Mouse (Mus musculus): ENCODE data around the gene Mcam.
A peak's percentile ranks its signal among the peaks of the same experiment; 100 is the strongest.

Mcam gene

DNA sequence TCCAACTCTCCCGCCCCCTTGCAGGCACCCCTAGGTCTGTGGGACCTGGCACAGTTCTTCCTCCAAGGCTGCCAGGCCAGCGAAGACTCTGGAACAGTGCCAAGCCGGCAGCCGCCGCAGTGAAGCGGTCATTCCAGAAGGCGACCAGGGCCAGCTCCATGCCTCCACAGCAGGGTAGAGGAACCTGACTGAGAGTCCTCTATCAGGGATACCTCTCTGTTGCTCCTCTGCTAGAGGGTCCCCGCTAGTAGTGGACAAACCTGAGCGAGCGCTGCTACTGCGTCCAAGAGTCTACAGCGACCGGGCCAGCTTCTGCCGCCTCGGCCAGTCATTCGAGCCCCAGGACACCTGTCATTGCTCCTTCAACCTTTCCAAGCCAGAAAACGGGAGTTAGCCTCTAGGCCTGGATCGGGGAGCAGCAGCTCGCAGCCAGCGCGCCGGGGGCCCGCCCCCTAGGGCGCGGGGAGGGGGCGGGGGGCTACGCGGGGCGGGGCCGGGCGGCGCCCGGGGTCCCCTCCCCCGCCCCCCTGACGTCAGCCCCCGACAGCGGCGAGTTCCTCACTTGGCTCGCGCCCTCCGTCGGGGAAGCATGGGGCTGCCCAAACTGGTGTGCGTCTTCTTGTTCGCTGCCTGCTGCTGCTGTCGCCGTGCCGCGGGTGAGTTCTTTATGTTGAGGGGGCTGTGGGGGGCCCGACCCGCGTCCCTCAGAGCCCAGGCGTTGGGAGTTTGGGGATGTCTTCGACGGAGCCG, at the start of gene Mcam:
TSS of gene Mcam (plus strand) at position 369 of the 750 bp plus-strand sequence.
- no peak for DNase-seq (ENCODE audit: low read depth, low spot score)

GRCm38 (mm10) chr9:44084659-44085229, 49.5 kb upstream of the Mcam start:
- DNase-seq (ENCODE audit: low read depth, low spot score), result no peak

DNA sequence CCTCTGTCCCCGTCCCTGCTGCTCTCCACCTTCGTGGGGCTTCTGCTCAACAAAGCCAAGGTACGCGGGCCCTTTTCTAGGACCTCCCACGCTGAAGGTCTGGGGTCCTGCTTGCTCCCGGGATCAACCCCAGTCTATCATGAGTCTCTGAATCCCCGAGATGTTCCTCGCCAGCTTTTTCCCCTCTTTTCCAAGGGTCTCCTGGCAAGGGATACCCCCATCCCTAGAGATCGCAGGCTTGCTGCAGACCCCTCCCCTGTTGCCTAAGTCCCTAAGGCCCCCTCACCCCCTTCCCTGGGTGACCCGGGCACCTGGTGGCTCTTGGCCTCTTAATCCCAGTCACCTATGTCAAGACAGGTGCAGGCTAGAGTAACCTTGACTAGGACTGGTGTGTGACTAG, 49.0 kb upstream of the Mcam start:
- DNase-seq (ENCODE audit: low read depth, low spot score), result no peak

- DNase-seq (ENCODE audit: low read depth, low spot score), result no peak
Measured at GRCm38 (mm10) chr9:44085741-44086665, 48.3 kb upstream of the Mcam start.

GRCm38 (mm10) chr9:44086960-44087359, 47.3 kb upstream of the Mcam start:
- no peak for DNase-seq (ENCODE audit: low read depth, low spot score)

- DNase-seq (ENCODE audit: low read depth, low spot score), result no peak
Measured at GRCm38 (mm10) chr9:44087761-44088455, 46.4 kb upstream of the Mcam start.

- no peak for DNase-seq (ENCODE audit: low read depth, low spot score)
Measured at GRCm38 (mm10) chr9:44088877-44089608, 45.2 kb upstream of the Mcam start.

GRCm38 (mm10) chr9:44093612-44094503, 40.4 kb upstream of the Mcam start:
- DNase-seq (ENCODE audit: low read depth, low spot score), result no peak

- no peak for DNase-seq (ENCODE audit: low read depth, low spot score)
Measured at GRCm38 (mm10) chr9:44094737-44095136, 39.5 kb upstream of the Mcam start.

DNA sequence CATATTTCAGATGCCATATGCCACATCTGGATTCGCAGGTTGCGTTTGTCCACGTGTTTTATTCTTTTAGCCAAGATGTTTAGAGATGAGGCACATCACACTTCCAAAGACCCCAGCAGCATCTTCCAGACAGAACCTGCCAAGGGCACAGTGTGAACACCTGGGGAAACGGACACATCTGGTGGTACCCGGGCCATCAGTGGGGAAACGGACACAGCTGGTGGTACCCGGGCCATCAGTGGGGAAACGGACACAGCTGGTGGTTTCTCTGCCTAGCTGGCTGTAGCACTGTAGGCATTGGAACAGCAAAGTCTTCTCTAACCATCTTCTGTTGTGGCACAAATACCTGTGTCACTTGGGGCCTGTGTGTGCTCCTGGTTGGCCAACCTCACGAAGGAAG, 38.5 kb upstream of the Mcam start:
- no peak for DNase-seq (ENCODE audit: low read depth, low spot score)

GRCm38 (mm10) chr9:44096536-44096935, 37.7 kb upstream of the Mcam start:
- DNase-seq (ENCODE audit: low read depth, low spot score), result no peak

DNA sequence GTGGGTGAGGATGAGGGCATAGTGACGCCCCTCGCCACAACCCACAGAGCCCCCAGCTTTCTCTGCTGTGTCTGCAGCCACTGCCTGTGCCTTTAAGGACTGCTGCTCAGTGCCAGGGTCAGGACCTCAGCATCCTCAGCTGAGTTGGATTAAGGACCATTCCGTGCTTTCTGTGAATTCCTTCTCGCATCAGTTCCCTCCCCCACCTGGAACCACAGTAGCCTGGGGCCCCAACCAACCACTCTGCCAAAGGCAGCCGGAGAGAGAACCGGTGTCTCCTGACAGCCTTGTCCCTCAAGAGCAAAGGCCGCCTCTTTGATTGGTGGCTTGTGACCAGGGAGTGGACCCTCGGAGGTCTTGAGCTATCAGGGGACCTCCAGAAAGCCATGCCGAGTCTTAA, 32.8 kb upstream of the Mcam start, which contains the start of gene Mfrp:
TSS of gene Mfrp (plus strand) at position 240 of the 400 bp plus-strand sequence.
- DNase-seq (ENCODE audit: low read depth, low spot score), result no peak

DNA sequence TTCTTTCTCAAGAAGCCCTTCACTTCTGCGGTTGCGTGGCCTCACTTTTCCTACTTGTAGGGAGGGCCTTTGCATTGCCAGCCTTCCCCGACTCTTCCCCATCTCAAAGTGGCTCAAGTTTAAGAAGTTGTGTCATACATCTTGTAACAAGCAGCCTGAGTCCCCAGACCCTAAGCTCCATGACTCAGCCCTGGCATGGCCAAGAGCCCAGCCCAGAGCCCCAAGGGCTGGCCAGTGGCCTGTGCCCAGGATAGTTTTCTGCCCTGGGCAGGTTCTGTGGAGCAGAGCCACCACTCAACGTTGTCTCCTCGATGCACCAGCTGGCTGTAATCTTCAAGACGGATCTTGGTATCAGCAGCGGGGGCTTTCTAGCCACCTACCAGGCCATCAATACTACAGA, 29.4 kb upstream of the Mcam start:
- no peak for DNase-seq (ENCODE audit: low read depth, low spot score)

GRCm38 (mm10) chr9:44105781-44106180, 28.5 kb upstream of the Mcam start:
- DNase-seq (ENCODE audit: low read depth, low spot score), result no peak

DNA sequence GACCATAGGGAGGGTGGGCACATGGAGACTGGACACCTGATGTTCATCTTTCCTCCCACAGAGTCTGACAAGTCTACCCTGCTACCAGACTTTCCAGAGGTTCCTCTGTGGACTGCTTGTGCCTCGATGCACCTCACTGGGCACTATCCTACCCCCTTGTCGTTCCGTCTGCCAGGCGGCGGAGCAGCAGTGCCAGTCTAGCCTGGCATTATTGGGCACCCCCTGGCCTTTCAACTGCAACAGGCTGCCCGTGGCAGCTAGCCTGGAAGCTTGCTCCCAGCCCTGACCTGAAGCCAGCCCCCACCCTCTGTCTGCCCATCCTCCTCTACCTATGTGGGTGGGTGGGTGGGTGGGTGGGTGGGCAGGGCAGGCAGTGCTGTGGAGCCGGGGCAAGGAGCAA, 28.1 kb upstream of the Mcam start:
- no peak for DNase-seq (ENCODE audit: low read depth, low spot score)

- DNase-seq (ENCODE audit: low read depth, low spot score), result no peak
Measured at GRCm38 (mm10) chr9:44106596-44106995, 27.7 kb upstream of the Mcam start.

DNA sequence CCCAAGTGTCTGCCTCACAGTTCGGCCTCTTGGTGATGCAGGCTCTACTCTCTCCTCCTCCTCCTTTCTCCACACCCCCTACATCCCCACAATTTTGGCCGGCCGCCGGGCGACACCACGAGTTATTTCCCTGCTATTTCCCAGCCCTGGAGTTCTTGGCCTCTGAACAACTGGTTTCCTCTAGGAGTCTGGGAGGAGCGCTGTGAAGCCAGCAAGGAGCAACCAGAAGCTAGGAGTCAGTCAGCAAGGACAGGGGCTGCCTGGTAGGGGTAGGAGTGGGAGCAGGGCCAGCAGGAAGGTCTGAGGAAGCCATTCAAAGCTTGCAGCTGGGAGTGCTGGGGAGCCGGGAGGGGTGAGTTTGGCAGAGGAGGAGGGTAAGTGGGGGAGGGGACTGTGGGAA, 27.2 kb upstream of the Mcam start, which contains the start of gene C1qtnf5:
TSS of gene C1qtnf5 (plus strand) at position 136 of the 400 bp plus-strand sequence.
- DNase-seq (ENCODE audit: low read depth, low spot score), result peak; percentile 45

- DNase-seq (ENCODE audit: low read depth, low spot score), result no peak
Measured at GRCm38 (mm10) chr9:44107557-44108179, 26.6 kb upstream of the Mcam start.

GRCm38 (mm10) chr9:44108269-44109055, 25.8 kb upstream of the Mcam start:
- DNase-seq (ENCODE audit: low read depth, low spot score), result no peak
